Mouse (Mus musculus): ENCODE results near the gene Fndc7. TPM values are rescaled to one million over a fixed set of nuclear protein-coding genes. Genes with fewer than 3 reads are reported as not detected.

Gene Fndc7
- total RNA-seq, 2 experiments from 2014 or later, result 0.07 to 0.44 TPM

- no peak for ATAC-seq (ENCODE audit: poor library complexity, severe bottlenecking)
Observed at GRCm38 (mm10) chr3:108805622-108806021, 84.2 kb downstream of the Fndc7 start.

Other genes with a start within 250 kb of the Fndc7 start
- gene Clcc1, start 236.1 kb downstream of the Fndc7 start, total RNA-seq (2015), result 30.6 and 36.6 TPM in 2 replicates
- gene Clcc1, start 236.1 kb downstream of the Fndc7 start, total RNA-seq (2017), result 68.9 and 74.7 TPM in 2 replicates
- 32.1 and 37.2 TPM in 2 replicates for gene Gpsm2, start 167.7 kb downstream of the Fndc7 start, total RNA-seq (2015)
- gene Gpsm2, start 167.7 kb downstream of the Fndc7 start, total RNA-seq (2017), result 49.9 and 50.4 TPM in 2 replicates
- 0.07 TPM in 1 of 2 replicates, not detected in the other for gene Aknad1, start 150.3 kb downstream of the Fndc7 start, total RNA-seq (2015)
- gene Aknad1, start 150.3 kb downstream of the Fndc7 start, total RNA-seq (2017), result 0.26 TPM in 1 of 2 replicates, not detected in the other
- 58.2 and 59.6 TPM in 2 replicates for gene Stxbp3, start 49.5 kb downstream of the Fndc7 start, total RNA-seq (2015)
- 50.4 and 51.9 TPM in 2 replicates for gene Stxbp3, start 49.5 kb downstream of the Fndc7 start, total RNA-seq (2017)
- gene Prpf38b, start 21.7 kb upstream of the Fndc7 start, total RNA-seq (2015), result 108 and 110 TPM in 2 replicates
- 197 and 206 TPM in 2 replicates for gene Prpf38b, start 21.7 kb upstream of the Fndc7 start, total RNA-seq (2017)
- gene Henmt1, start 49.9 kb upstream of the Fndc7 start, total RNA-seq (2015), result 0.11 TPM in 1 of 2 replicates, not detected in the other
- 0.45 TPM in 1 of 2 replicates, not detected in the other for gene Henmt1, start 49.9 kb upstream of the Fndc7 start, total RNA-seq (2017)
- not detected in 2 replicates for gene Gm9857, start 50.4 kb upstream of the Fndc7 start, total RNA-seq (2015)
- not detected in 2 replicates for gene Gm9857, start 50.4 kb upstream of the Fndc7 start, total RNA-seq (2017)
- gene Fam102b, start 137.6 kb upstream of the Fndc7 start, total RNA-seq (2015), result 30.7 and 33.5 TPM in 2 replicates
- gene Fam102b, start 137.6 kb upstream of the Fndc7 start, total RNA-seq (2017), result 41.3 and 42.0 TPM in 2 replicates
- gene Slc25a54, start 190.5 kb upstream of the Fndc7 start, total RNA-seq (2015), result not detected in 2 replicates
- not detected in 2 replicates for gene Slc25a54, start 190.5 kb upstream of the Fndc7 start, total RNA-seq (2017)
- gene Slc25a24, start 233.1 kb upstream of the Fndc7 start, total RNA-seq (2015), result 79.2 and 86.8 TPM in 2 replicates
- gene Slc25a24, start 233.1 kb upstream of the Fndc7 start, total RNA-seq (2017), result 87.0 and 90.7 TPM in 2 replicates